Mouse (Mus musculus) retina, adult 2 months (tissue): ENCODE results near the gene Fkbp14.

Experiments used
- DNase-seq: peaks from one replicate; pipeline ENCODE4 v3.0.0-alpha.2; 2012; ENCODE audit warnings: low read depth, low spot score

Gene Fkbp14

GRCm38 (mm10) chr6:54548314-54549019 lies 48.6 kb downstream of the Fkbp14 start:
- DNase-seq, result no peak

DNA sequence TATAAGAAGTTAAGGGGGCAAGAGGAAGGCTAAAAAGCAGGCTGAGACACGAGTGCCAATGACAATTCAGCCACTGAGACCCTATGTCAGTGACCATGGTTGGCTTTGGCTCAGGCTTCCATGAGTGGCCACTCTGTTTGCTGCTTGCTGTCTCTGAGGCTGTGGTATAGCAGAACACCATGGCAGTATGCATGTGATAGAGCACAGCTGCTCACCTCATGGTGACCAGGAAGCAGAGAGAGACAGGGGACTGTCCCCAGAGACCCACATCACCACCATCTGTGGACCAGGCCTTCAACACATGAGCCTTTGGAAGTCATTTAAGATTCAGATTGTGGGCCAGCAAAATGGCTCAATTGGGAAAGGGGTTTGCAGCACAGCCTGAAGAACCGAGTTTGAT lies 53.5 kb downstream of the Fkbp14 start:
- DNase-seq, result no peak

DNA sequence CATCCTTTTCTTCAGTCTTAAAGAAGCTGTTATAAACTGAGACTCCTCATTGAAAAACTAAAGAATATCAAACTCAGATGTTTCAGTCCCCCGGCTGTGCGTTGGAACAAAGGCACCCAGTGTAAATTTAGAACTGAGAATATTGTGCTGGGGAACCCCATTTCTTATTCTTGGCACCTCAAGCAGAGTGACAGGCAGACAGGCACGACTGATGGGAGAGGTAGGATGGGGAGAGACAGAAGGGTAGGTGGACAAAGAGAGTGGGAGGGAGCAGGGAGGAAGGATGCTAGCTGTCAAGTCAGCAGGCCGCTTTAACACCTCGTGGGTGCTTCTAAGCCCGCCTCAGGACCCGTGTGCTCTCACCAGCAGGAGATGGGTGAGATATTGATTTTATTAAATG lies 54.3 kb downstream of the Fkbp14 start:
- no peak for DNase-seq

DNA sequence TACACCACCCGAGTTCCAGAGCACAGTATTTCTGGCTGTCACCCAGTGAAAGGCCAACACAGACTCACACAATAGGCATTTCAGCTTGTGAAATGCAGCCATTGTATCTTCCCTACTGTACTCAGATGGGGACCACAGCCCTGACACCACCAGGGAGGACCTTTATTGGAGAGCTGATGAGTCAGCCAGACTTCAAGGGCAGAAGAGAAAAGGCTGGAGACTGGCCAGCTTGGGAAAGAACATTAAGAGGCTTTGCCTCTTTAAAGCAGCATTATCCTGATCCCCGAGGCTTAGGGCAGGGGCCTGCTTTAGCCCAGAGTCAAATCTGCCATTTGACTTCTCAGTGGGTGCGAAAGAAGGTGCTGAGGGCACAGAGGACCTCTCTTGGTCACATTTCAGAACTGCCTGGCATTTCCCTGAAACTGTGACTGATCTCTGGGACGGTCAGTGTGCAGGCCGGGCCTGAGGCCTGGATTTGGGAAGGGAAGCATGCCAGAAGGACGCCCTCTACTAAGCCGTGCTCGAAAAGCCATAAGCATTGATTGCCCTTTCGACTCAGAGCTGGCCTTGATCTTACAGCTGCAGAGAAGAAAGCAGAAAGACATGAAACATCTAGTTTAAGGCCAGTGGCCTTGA lies 56.7 kb downstream of the Fkbp14 start:
- DNase-seq, result peak; percentile 64

GRCm38 (mm10) chr6:54539396-54539795 lies 57.7 kb downstream of the Fkbp14 start:
- no peak for DNase-seq

DNA sequence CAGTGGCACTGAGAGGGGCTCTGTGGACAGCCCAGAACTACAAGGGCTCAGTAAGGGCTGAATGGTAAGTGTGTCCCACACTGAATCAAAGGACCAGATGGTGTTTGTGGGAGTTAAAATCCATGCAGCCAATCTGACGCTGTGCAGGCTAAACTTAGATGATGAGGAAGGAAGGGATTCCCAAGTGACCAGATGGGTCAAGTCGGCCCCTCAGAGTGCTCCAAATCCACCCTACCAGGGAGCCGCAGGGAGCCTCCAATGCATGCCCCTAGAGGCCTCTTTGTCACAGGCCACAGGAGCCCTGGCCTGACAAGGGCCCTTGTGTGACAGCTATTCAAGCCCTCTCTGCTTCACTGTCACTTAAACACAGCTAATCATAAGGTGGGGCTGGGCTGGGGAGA lies 58.3 kb downstream of the Fkbp14 start:
- no peak for DNase-seq

- no peak for DNase-seq
Observed at GRCm38 (mm10) chr6:54537053-54537452, 60.1 kb downstream of the Fkbp14 start.

DNA sequence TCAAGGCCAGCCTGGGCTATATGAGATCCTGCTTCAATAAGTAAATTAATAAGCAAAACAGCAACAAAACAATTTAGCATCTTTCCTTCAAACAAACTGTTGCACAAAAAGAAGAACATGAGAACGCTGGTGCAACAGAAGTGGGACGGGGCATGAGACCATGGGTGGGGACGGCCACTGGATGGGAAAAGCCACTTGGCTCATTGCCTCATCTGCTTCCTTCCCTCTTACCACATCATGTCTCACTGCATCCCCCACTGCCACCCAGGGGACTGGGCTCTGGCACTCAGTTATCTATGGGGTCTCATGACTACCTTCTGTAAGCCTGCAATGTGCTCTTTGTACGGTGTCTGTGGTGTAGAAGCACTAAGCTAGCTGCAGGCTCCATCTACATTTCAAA lies 61.6 kb downstream of the Fkbp14 start:
- DNase-seq, result no peak

DNA sequence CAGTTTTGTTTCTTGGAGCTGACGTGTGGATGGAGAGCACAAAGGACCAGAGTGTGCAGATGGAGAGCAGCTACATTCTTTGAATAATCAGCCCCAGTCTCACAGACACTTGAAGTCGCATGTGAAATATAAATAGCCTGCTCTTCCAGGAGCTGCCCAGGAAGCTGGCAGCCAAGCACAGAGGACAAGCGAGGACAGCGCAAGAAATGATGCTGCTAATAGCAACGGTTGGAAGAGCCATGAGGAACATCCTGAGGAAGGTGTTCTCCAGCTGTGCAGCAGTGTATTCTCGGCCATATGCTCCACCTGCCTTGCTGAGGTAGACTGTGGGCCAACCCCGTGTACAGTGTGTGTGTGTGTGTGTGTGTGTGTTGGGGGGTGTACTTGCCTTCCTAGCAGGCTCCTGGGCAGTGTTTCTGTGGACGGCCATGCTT lies 66.0 kb downstream of the Fkbp14 start:
- DNase-seq, result no peak

- no peak for DNase-seq
Observed at GRCm38 (mm10) chr6:54530182-54530581, 66.9 kb downstream of the Fkbp14 start.

- no peak for DNase-seq
Observed at GRCm38 (mm10) chr6:54528666-54529065, 68.4 kb downstream of the Fkbp14 start.
